Mouse (Mus musculus): ENCODE measurements around the gene Olfr1198. TPM values are rescaled to one million over a fixed set of nuclear protein-coding genes. Genes with fewer than 3 reads are reported as not detected.

Gene Olfr1198
- total RNA-seq (2021), result not detected
- long read RNA-seq, experiment 1, result 0 reads
- long read RNA-seq, experiment 2, result 0 reads

DNA sequence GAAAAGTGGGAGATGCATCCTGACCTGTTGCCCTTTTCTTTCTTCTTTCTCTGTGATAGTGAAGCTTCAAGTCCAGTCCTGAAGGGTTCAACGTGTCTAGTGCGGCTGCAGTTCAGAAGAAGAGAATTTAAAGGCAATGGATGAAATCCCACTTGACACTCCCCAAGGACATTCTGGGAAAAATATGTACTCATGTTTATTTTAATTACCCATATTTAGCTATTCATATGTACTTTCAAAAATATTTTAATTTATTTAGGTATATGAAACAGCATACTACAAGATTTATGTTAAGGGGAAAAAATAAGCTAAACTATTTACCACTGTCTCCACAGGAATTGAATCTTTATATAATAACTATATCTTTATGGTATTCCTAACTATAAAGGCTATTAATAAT, at the start of gene Olfr1198:
Gene Olfr1198, minus strand, starts transcription at position 101 of the 400 bp plus-strand sequence.
- no peak for DNase-seq
- intact Hi-C loops (cut with DNase I), result no loop called here
- H3K4me3 ChIP-seq, result no peak within 1 kb of the TSS
- TF ChIP-seq CTCF (IDR thresholded peaks at IDR 0.05), result no peak
- no peak within 1 kb of the TSS for H3K27ac ChIP-seq

DNA sequence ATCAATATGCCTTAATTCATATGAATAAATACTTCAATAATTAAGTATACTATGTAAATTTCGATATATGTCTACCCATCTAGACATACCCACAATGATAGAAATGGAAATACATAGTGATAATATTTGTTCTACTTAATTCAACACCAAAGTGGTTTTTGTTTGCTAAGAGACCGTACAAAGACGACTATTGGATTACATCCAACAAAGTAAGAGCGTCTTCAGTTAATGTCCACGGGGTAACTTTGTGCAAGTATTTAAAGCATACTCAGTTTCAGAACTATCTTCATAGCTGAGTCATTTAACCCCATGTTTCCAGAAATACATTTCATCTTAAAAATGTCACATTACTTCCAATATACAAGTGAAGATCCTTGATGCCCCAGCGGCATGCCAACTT, 41.6 kb upstream of the Olfr1198 start, which contains the start of gene Olfr1201:
Gene Olfr1201, plus strand, starts transcription at position 301 of the 400 bp plus-strand sequence.
- H3K4me3 ChIP-seq, result no peak within 1 kb of the TSS
- H3K27ac ChIP-seq, result no peak within 1 kb of the TSS
- DNase-seq, result no peak
- TF ChIP-seq CTCF (IDR thresholded peaks at IDR 0.05), result no peak
- intact Hi-C loops (cut with DNase I), result no loop called here

DNA sequence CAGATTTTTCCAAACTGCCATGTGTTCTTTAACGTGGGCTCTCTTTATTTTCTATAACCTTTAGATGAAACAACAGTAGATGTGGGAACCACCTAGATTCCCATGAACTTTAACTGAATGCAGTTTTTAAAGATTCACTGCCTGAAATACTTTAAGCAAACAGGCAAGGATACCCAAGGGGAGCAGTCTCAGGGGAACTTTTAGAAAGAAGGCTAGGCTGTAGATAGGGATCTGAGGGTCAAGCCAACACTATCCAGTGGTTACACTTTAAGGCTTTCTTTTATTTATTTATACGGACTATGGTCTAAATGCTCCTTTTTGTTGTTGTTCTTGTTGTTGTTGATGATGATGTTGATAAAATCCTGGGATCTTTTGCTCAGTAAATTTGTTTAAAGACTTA, 19.2 kb upstream of the Olfr1198 start, which contains the start of gene Olfr1200:
Gene Olfr1200, minus strand, starts transcription at position 101 of the 400 bp plus-strand sequence.
- DNase-seq, result no peak
- TF ChIP-seq CTCF (IDR thresholded peaks at IDR 0.05), result no peak
- no peak within 1 kb of the TSS for H3K4me3 ChIP-seq
- no peak within 1 kb of the TSS for H3K27ac ChIP-seq
- intact Hi-C loops (cut with DNase I), result no loop called here

DNA sequence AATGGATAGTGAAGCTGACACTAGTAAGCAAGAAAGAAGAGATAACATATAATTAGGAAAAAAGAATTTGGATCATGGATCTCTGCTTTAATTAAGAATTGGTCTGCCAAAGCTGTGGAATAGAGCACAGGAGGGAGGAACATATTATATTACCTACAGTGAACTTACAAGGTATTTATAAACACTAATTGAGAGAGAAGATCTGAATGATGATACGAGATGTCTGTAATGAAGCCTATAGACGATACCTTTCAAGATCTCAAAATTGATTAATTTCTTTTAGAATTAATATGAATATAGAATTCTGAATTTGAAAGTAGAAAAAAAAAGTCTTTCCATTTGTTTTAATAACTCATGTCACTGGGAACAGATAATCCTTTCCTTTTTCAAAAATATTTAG, 9.2 kb upstream of the Olfr1198 start, which contains the start of gene Olfr1199:
Gene Olfr1199, minus strand, starts transcription at position 101 of the 400 bp plus-strand sequence.
- TF ChIP-seq CTCF (IDR thresholded peaks at IDR 0.05), result no peak
- DNase-seq, result no peak
- intact Hi-C loops (cut with DNase I), result no loop called here

DNA sequence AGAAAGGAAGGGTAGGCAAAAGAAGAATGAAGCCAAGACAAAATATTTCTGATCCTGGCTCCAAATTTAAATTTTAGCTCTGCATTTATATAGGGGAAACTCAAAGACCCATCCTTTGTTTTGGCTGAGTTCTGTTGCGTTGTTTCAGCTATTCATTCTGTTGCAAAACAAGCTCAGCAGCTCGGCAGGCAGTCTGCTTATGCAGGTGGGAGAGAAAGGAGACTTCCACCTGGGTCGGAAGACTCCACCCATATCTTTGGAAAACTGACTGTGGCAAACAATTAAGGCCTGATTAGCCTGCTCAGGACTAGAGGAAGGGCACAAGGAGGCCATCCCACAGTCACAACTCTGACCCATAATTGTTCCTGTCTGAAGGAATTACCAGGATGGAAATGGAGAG, 7.8 kb downstream of the Olfr1198 start:
- no peak for TF ChIP-seq CTCF (IDR thresholded peaks at IDR 0.05)
- H3K27ac ChIP-seq, result no peak overlapping the region
- DNase-seq, result no peak
- H3K4me3 ChIP-seq, result no peak overlapping the region
- intact Hi-C loops (cut with DNase I), result no loop called here

More for the DNA sequence above, 9.2 kb upstream of the Olfr1198 start, which contains the start of gene Olfr1199:
- Histone ChIP-seq H3K4me3 (no peak within 1 kb of the TSS), H3K27ac (no peak within 1 kb of the TSS)

DNA sequence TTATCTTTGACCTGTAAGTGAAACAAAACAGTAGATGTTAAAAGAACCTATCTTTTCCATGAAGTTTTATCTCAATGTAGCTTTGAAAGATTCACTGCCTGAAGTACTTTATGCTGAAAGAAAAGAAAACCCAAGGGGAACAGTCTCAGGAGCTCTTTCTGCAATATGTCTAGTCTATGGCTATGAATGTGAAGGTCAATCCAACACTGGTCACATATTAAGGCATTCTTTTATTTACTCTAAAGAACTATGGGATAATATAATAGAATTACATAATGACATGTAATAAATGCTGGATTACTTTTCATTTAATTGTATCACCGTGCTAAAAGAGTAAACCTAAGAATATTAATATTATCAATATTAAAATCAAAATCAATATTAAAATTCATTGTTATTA, 18.9 kb downstream of the Olfr1198 start, which contains the start of gene Olfr1197:
Gene Olfr1197, minus strand, starts transcription at position 101 of the 400 bp plus-strand sequence.
- no peak within 1 kb of the TSS for H3K27ac ChIP-seq
- intact Hi-C loops (cut with DNase I), result no loop called here
- H3K4me3 ChIP-seq, result no peak within 1 kb of the TSS
- DNase-seq, result no peak
- no peak for TF ChIP-seq CTCF (IDR thresholded peaks at IDR 0.05)

DNA sequence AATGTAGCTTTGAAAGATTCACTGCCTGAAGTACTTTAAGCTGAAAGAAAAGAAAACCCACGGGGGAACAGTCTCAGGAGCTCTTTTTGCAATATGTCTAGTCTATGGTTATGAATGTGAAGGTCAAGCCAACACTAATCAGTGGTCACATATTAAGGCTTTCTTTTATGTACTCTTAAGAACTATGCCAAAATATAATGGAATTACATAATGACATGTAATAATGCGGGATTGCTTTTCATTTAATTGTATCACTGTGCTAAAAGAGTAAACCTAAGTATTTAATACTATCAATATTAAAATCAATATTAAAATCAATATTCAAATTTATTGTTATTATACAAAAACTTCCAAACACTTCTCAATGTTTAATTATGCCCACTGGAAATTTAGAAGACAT, 46.7 kb downstream of the Olfr1198 start, which contains the start of gene Olfr1196:
Gene Olfr1196, minus strand, starts transcription at position 101 of the 400 bp plus-strand sequence.
- intact Hi-C loops (cut with DNase I), result no loop called here

More for the DNA sequence above, 46.7 kb downstream of the Olfr1198 start, which contains the start of gene Olfr1196:
- no peak for TF ChIP-seq CTCF (IDR thresholded peaks at IDR 0.05)
- Histone ChIP-seq H3K27ac (no peak within 1 kb of the TSS), H3K4me3 (no peak within 1 kb of the TSS)
- DNase-seq, result no peak

Other genes with a start within 250 kb of the Olfr1198 start
- gene Olfr1186, start 232.8 kb downstream of the Olfr1198 start, total RNA-seq (2021), result not detected
- not detected for gene Olfr1188, start 194.4 kb downstream of the Olfr1198 start, total RNA-seq (2021)
- not detected for gene Olfr1189, start 164.9 kb downstream of the Olfr1198 start, total RNA-seq (2021)
- gene Olfr1191-ps1, start 110.8 kb downstream of the Olfr1198 start, total RNA-seq (2021), result not detected
- gene Olfr1192-ps1, start 102.9 kb downstream of the Olfr1198 start, total RNA-seq (2021), result not detected
- gene Olfr1193, start 75.7 kb downstream of the Olfr1198 start, total RNA-seq (2021), result not detected
- gene Olfr1195, start 62.2 kb downstream of the Olfr1198 start, total RNA-seq (2021), result not detected
- gene Olfr1196, start 46.8 kb downstream of the Olfr1198 start, total RNA-seq (2021), result not detected
- gene Olfr1197, start 19.0 kb downstream of the Olfr1198 start, total RNA-seq (2021), result not detected
- not detected for gene Olfr1199, start 9.1 kb upstream of the Olfr1198 start, total RNA-seq (2021)
- gene Olfr1200, start 19.1 kb upstream of the Olfr1198 start, total RNA-seq (2021), result not detected
- not detected for gene Olfr1201, start 41.7 kb upstream of the Olfr1198 start, total RNA-seq (2021)
- not detected for gene Olfr1202, start 63.1 kb upstream of the Olfr1198 start, total RNA-seq (2021)
- gene Olfr1205, start 78.4 kb upstream of the Olfr1198 start, total RNA-seq (2021), result not detected
- not detected for gene Olfr1204, start 97.9 kb upstream of the Olfr1198 start, total RNA-seq (2021)
- gene Olfr1206, start 111.9 kb upstream of the Olfr1198 start, total RNA-seq (2021), result not detected
- gene Olfr1208, start 150.9 kb upstream of the Olfr1198 start, total RNA-seq (2021), result not detected
- gene Olfr1209, start 163.8 kb upstream of the Olfr1198 start, total RNA-seq (2021), result not detected
- not detected for gene Olfr1211, start 186.7 kb upstream of the Olfr1198 start, total RNA-seq (2021)
- gene Olfr1212, start 202.6 kb upstream of the Olfr1198 start, total RNA-seq (2021), result not detected
- gene Gm13762, start 228.9 kb upstream of the Olfr1198 start, total RNA-seq (2021), result not detected
- gene Olfr1214, start 241.3 kb upstream of the Olfr1198 start, total RNA-seq (2021), result not detected